Mouse (Mus musculus) bone marrow, adult 2 months (tissue): ENCODE measurements around the gene Zkscan7.

Experiments used
- CTCF ChIP-seq: fragments of 200-500 bp; IDR thresholded peaks from 2 replicates; pipeline ENCODE4 v1.5.1; 2011; ENCODE audit warnings: low read length, control low read depth; ENCODE audit not compliant: control insufficient read depth, insufficient read depth
- POLR2A ChIP-seq: fragments of 200-500 bp; IDR thresholded peaks from 2 replicates; pipeline ENCODE4 v1.6.1; 2011; ENCODE audit warnings: low read depth, mild to moderate bottlenecking, control low read depth, low read length, borderline replicate concordance; ENCODE audit not compliant: control insufficient read depth

- TF ChIP-seq CTCF (no peak), POLR2A (no peak)
Measured at GRCm38 (mm10) chr9:122875145-122875544, 10.3 kb upstream of the Zkscan7 start.
